Mouse (Mus musculus) liver, adult 2 months (tissue): Measurements from ENCODE around the gene Bri3bp.

Experiments
- CTCF ChIP-seq: fragments of 200-500 bp; IDR thresholded peaks from 2 replicates; pipeline ENCODE4 v1.5.1; 2011; ENCODE audit warnings: low read depth, low read length, control low read depth
- POLR2A ChIP-seq: fragments of 200-500 bp; IDR thresholded peaks from 2 replicates; pipeline ENCODE4 v1.6.1; 2011; ENCODE audit warnings: low read length, control low read depth; ENCODE audit not compliant: insufficient read depth; ENCODE audit errors: extremely low read depth

- no peak for TF ChIP-seq POLR2A
- TF ChIP-seq CTCF: no peak
Observed at GRCm38 (mm10) chr5:125402991-125403390, 38.4 kb upstream of the Bri3bp start.
